Mouse (Mus musculus) limb, embryonic 12.5 days (tissue): Measurements from ENCODE around the gene BC029722. TPM values are rescaled to one million over a fixed set of nuclear protein-coding genes. Genes with fewer than 3 reads are reported as not detected.
A peak's percentile ranks its signal among the peaks of the same experiment; 100 is the strongest.

Experiments
- ATAC-seq: fragments of 200-750 bp; cut with Nextera tagmentation; 2 replicates; pipeline ENCODE4 v1.8.0; 2017; ENCODE audit warnings: low read depth, moderate TSS enrichment; ENCODE audit not compliant: insufficient number of reproducible peaks, insufficient read depth, low FRiP score, low TSS enrichment
- H3K27ac ChIP-seq: fragments of 300-500 bp; sonication (generic); 2 replicates; pipeline ENCODE4 v1.5.1; 2016; ENCODE audit warnings: mild to moderate bottlenecking, moderate library complexity
- H3K27me3 ChIP-seq: fragments of 300-500 bp; sonication (generic); 2 replicates; pipeline ENCODE4 v1.6.1; 2016; ENCODE audit warnings: mild to moderate bottlenecking, moderate library complexity
- H3K36me3 ChIP-seq: fragments of 300-500 bp; sonication (generic); 2 replicates; pipeline ENCODE4 v1.6.1; 2016; ENCODE audit warnings: mild to moderate bottlenecking, moderate library complexity
- H3K4me1 ChIP-seq: fragments of 300-500 bp; sonication (generic); replicated peaks from 2 replicates; pipeline ENCODE4 v1.6.1; 2016
- H3K4me2 ChIP-seq: fragments of 300-500 bp; sonication (generic); 2 replicates; pipeline ENCODE4 v1.6.1; 2016; ENCODE audit warnings: mild to moderate bottlenecking, moderate library complexity
- H3K4me3 ChIP-seq: fragments of 300-500 bp; sonication (generic); replicated peaks from 2 replicates; pipeline ENCODE4 v1.5.1; 2016; ENCODE audit warnings: mild to moderate bottlenecking
- H3K9ac ChIP-seq: fragments of 300-500 bp; sonication (generic); replicated peaks from 2 replicates; pipeline ENCODE4 v1.6.1; 2016; ENCODE audit warnings: mild to moderate bottlenecking, moderate library complexity
- H3K9me3 ChIP-seq: fragments of 300-500 bp; sonication (generic); 2 replicates; pipeline ENCODE4 v1.6.1; 2016; ENCODE audit warnings: mild to moderate bottlenecking, moderate library complexity
- WGBS: fragments of 180-500 bp; shearing (Covaris S2); methylation state at CpG from one replicate; pipeline ENCODE4 v1.1.7; 2016; 5-methylcytosine and 5-hydroxymethylcytosine counted together
- polyA plus RNA-seq: library from polyadenylated mRNA; unstranded; fragments of >200 nt; fragmentation: Nextera tagmentation; extraction: Ambion mirVana; gene quantifications from 2 replicates; pipeline ENCODE4 v1.2.1, GENCODE M21; 2016

Gene BC029722
- polyA plus RNA-seq, 1 experiment from 2014 or later: 13.5 TPM

- Histone ChIP-seq H3K36me3 (no peaks in the 10 kb centered on the region), H3K27me3 (peaks cover 60% of the 10 kb centered on the region), H3K9ac (no peak overlapping the region), H3K4me2 (no peak overlapping the region), H3K9me3 (no peaks in the 10 kb centered on the region), H3K4me3 (no peak overlapping the region), H3K27ac (no peak overlapping the region), H3K4me1 (peaks cover 7% of the 10 kb centered on the region; the same call in 1 of the 2 replicates)
- ATAC-seq: no peak
- 78% methylated on average over 6 of the region's 6 CpGs for WGBS
Observed at GRCm38 (mm10) chr2:155778004-155778403, 41.2 kb downstream of the BC029722 start.

DNA sequence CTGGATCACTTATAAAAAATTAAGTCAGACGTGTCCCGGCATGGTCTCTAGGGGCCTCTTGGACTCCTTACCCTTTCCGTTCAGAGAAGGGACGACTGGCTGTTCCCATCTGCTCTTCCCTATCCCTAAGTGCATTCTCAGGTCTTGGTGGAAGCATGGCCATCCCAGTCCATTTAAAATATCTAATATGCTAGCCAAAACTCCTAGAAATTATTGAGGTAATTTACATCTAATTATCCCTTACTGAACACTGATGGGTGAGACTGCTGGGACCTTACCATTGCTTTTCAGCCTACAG is 41.6 kb downstream of the BC029722 start:
- H3K36me3 ChIP-seq: no peaks in the 10 kb centered on the region
- no peak for ATAC-seq
- peaks cover 7% of the 10 kb centered on the region; the same call in 1 of the 2 replicates for H3K4me1 ChIP-seq
- H3K27me3 ChIP-seq: peaks cover 64% of the 10 kb centered on the region
- H3K4me2 ChIP-seq: no peak overlapping the region
- H3K4me3 ChIP-seq: no peak overlapping the region
- no peak overlapping the region for H3K9ac ChIP-seq
- no peaks in the 10 kb centered on the region for H3K9me3 ChIP-seq
- WGBS: 84% methylated on average over 4 of the region's 4 CpGs
- H3K27ac ChIP-seq: no peak overlapping the region

DNA sequence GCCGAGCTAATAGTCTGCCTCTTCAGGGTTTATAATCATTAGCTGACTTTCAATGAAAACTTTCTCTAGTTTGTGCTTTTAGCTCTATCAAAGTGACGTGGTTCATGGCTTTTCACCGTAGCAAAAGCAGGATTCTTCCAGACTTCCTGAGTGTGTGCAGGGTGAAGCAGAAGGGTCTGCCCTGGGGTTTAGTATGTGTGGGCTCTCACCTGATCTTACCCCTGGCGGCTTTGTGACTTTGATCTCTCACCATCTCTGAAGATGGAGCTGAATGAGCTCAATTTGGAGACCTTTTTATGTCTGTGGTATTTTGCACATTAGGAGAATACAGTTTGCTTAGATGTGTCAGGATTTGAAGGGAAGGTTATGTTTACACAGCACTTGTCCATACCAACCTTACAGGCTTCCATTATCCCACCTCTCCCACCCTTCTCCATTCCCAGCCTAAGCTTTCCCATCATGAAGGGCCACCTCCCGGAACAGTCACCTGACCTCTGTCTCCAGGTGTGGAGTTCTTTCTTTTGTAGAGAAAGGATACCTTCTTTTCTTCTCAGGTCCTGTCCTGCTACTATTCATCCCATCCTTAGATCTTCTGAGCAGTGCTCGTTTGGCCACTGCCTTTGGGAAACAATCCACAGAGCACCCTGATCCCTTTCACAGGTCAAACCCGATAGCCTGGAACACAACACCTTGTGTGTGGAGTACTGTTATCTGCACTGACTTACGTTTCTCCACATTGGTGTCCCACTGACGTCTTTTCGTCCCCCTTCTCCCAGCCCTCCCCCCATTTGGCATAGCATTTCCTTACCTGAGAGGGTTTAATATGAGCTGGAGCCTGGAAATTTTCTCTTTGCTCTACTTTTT is 42.2 kb downstream of the BC029722 start:
- 67% methylated on average over 10 of the region's 10 CpGs for WGBS
- H3K9ac ChIP-seq: no peak overlapping the region
- ATAC-seq: no peak
- no peaks in the 10 kb centered on the region for H3K36me3 ChIP-seq
- peaks cover 70% of the 10 kb centered on the region for H3K27me3 ChIP-seq
- H3K4me2 ChIP-seq: no peak overlapping the region
- peaks cover 7% of the 10 kb centered on the region; the same call in 1 of the 2 replicates for H3K4me1 ChIP-seq
- H3K9me3 ChIP-seq: no peaks in the 10 kb centered on the region
- no peak overlapping the region for H3K27ac ChIP-seq
- H3K4me3 ChIP-seq: no peak overlapping the region

- Histone ChIP-seq H3K27me3 (peaks cover 74% of the 10 kb centered on the region), H3K9me3 (no peaks in the 10 kb centered on the region), H3K4me3 (peak overlapping the region; percentile 53), H3K4me1 (peaks cover 7% of the 10 kb centered on the region; the same call in 1 of the 2 replicates), H3K36me3 (no peaks in the 10 kb centered on the region), H3K4me2 (peak overlapping the region; percentile 86), H3K27ac (no peak overlapping the region), H3K9ac (no peak overlapping the region)
- 2% methylated on average over 44 of the region's 44 CpGs for WGBS
- ATAC-seq: peak; percentile 52; the same call in 1 of the 2 replicates
Observed at GRCm38 (mm10) chr2:155775685-155776263, 43.5 kb downstream of the BC029722 start.

- WGBS: 2% methylated on average over 97 of the region's 100 CpGs
- Histone ChIP-seq H3K9me3 (no peaks in the 10 kb centered on the region), H3K36me3 (no peaks in the 10 kb centered on the region), H3K4me2 (peak within 1 kb of the TSS; percentile 86), H3K4me1 (peaks cover 7% of the 10 kb centered on the region; the same call in 1 of the 2 replicates), H3K27me3 (peaks cover 74% of the 10 kb centered on the region), H3K9ac (no peak within 1 kb of the TSS), H3K4me3 (peak within 1 kb of the TSS; percentile 53), H3K27ac (no peak within 1 kb of the TSS)
- no peak for ATAC-seq
Observed at GRCm38 (mm10) chr2:155774927-155775684, 44.1 kb downstream of the BC029722 start, which contains the start of gene Mmp24. Gene Mmp24, plus strand, starts transcription at chr2:155775342.

DNA sequence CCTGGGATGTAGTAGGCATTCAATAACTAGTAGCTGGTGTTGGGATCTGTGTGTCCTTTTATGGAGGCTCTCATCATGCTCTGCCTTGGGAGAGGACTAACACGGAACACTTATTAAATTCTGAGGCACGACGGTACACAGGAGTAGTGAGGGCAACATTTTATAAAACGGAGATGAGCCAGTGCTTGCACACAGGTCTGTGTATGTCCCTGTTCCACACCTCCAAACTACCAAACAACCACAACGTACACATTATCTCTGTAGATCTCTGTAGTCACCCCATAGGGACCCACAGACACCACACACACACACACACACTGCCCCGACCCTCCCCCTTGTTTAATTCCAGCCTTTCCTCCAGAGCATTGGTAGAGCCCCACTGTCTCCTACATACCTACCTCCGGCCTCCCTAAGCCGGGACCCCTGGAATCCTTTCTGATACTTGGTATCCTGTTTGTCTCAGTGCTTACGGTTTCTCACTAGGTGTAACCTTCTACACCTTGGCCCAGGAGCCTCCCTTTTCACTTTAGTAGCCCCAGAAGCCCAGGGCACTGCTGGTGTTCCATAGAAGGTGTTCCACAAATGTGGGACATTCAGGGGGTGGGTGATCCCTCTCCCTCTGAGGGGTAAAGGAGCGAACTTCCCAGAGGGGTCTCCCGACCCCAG is 44.8 kb downstream of the BC029722 start:
- Histone ChIP-seq H3K9ac (no peak overlapping the region), H3K9me3 (no peaks in the 10 kb centered on the region), H3K4me2 (peak overlapping the region; percentile 86), H3K4me3 (0 out of 2 replicates have a peak overlapping the region, but pooled peaks have one; percentile 53), H3K27ac (no peak overlapping the region), H3K4me1 (peaks cover 7% of the 10 kb centered on the region; the same call in 1 of the 2 replicates), H3K27me3 (peaks cover 70% of the 10 kb centered on the region), H3K36me3 (no peaks in the 10 kb centered on the region)
- ATAC-seq: no peak
- WGBS: 51% methylated on average over 11 of the region's 11 CpGs

DNA sequence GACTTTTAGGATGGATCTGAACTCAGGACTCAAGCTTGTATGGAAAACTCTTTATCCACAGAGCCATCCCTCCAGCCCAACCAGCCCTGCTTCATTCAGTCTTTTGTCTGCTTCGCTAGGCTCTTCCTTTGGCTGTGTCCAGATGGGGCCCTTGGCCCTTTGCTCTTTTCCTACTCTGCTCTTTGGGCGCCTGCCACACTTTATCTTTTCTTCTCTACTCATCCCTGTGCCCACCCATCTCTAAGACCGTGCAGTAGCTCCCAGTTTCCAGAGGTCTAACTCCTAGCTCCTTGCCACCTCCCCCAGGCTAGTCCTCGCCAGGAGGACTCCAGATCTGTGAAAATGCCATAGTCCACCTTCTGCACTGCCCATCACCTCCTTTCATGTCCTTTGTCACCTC is 45.6 kb downstream of the BC029722 start:
- Histone ChIP-seq H3K27me3 (peaks cover 73% of the 10 kb centered on the region), H3K4me2 (no peak overlapping the region), H3K4me1 (peaks cover 7% of the 10 kb centered on the region; the same call in 1 of the 2 replicates), H3K27ac (no peak overlapping the region), H3K4me3 (no peak overlapping the region), H3K36me3 (no peaks in the 10 kb centered on the region), H3K9ac (no peak overlapping the region), H3K9me3 (no peaks in the 10 kb centered on the region)
- ATAC-seq: no peak
- 75% methylated on average over 4 of the region's 4 CpGs for WGBS

Other genes starting within 250 kb of the BC029722 start
- gene Gss, start 226.6 kb downstream of the BC029722 start, polyA plus RNA-seq: 23.8 and 23.9 TPM in 2 replicates
- gene Myh7b, start 208.2 kb downstream of the BC029722 start, polyA plus RNA-seq: 1.9 and 2.1 TPM in 2 replicates
- 165 and 167 TPM in 2 replicates for gene Trpc4ap, start 127.0 kb downstream of the BC029722 start, polyA plus RNA-seq
- 24.2 and 26.3 TPM in 2 replicates for gene Edem2, start 90.0 kb downstream of the BC029722 start, polyA plus RNA-seq
- not detected in 2 replicates for gene Gm17581, start 83.6 kb downstream of the BC029722 start, polyA plus RNA-seq
- gene Procr, start 68.3 kb downstream of the BC029722 start, polyA plus RNA-seq: 3.5 and 4.1 TPM in 2 replicates
- 0.09 and 0.10 TPM in 2 replicates for gene Mmp24, start 44.1 kb downstream of the BC029722 start, polyA plus RNA-seq
- gene Eif6, start 7.5 kb upstream of the BC029722 start, polyA plus RNA-seq: 180 and 186 TPM in 2 replicates
- 0.28 and 0.31 TPM in 2 replicates for gene Fam83c, start 15.4 kb upstream of the BC029722 start, polyA plus RNA-seq
- gene Uqcc1, start 110.9 kb upstream of the BC029722 start, polyA plus RNA-seq: 64.8 and 66.9 TPM in 2 replicates
- 0.40 and 0.72 TPM in 2 replicates for gene Gm15557, start 121.3 kb upstream of the BC029722 start, polyA plus RNA-seq
- gene Gdf5, start 125.9 kb upstream of the BC029722 start, polyA plus RNA-seq: 59.4 and 66.1 TPM in 2 replicates
- 35.1 and 40.6 TPM in 2 replicates for gene Cep250, start 137.0 kb upstream of the BC029722 start, polyA plus RNA-seq
- gene 6430550D23Rik, start 188.6 kb upstream of the BC029722 start, polyA plus RNA-seq: 1.5 TPM in 2 replicates
- gene Ergic3, start 188.6 kb upstream of the BC029722 start, polyA plus RNA-seq: 184 and 185 TPM in 2 replicates
- gene Fer1l4, start 233.5 kb upstream of the BC029722 start, polyA plus RNA-seq: 0.22 TPM in 1 of 2 replicates, not detected in the other
- gene Spag4, start 245.7 kb upstream of the BC029722 start, polyA plus RNA-seq: 6.4 and 6.9 TPM in 2 replicates